Mouse (Mus musculus) small intestine, adult 2 months (tissue): ENCODE data around the gene E130208F15Rik.
A peak's percentile ranks its signal among the peaks of the same experiment; 100 is the strongest.

Experiments
- CTCF ChIP-seq: fragments of 200-500 bp; IDR thresholded peaks from 2 replicates; pipeline ENCODE4 v1.5.1; 2012; ENCODE audit warnings: low read depth, mild to moderate bottlenecking, control low read depth, inconsistent platforms, low read length, moderate library complexity, mixed read lengths; ENCODE audit not compliant: insufficient replicate concordance, insufficient read length; ENCODE audit errors: extremely low read depth
- POLR2A ChIP-seq: fragments of 200-500 bp; IDR thresholded peaks from 2 replicates; pipeline ENCODE4 v1.6.1; 2012; ENCODE audit warnings: low read depth, mild to moderate bottlenecking, control low read depth, inconsistent platforms, low read length, moderate library complexity

DNA sequence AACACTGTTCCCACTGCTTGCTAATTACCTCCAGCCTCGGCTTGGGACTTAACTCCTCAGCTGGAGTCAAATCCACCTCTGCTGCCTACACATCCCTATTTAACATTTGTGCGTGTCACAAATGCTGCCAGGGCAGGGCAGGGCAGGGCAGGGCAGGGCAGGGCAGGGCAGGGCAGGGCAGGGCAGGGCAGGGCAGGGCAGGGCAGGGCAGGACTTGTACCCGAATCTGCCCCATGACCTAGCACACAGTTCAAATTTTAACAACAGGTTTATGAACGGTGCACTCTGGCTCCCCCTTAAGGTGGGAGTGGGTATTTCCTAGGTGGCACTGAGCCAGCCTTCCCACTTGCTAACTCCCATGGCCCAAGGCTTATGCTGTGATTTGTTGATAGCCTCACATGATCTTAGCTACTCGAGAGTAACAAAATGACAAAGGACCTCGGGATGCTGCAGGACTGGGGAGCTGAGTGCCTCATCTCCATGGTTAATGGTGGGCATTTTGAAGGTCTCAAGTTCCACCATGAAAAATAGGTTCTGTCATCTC is 31.8 kb downstream of the E130208F15Rik start:
- TF ChIP-seq CTCF (peak; percentile 69; the same call in 1 of the 2 replicates), POLR2A (no peak)
